Mouse (Mus musculus): ENCODE results near the gene Rpgrip1l. TPM values are rescaled to one million over a fixed set of nuclear protein-coding genes. Genes with fewer than 3 reads are reported as not detected.

Gene Rpgrip1l
- 2.6 and 2.7 TPM in 2 replicates for polyA plus RNA-seq (2015; fragmentation: Nextera tagmentation; extraction: Ambion mirVana)

DNA sequence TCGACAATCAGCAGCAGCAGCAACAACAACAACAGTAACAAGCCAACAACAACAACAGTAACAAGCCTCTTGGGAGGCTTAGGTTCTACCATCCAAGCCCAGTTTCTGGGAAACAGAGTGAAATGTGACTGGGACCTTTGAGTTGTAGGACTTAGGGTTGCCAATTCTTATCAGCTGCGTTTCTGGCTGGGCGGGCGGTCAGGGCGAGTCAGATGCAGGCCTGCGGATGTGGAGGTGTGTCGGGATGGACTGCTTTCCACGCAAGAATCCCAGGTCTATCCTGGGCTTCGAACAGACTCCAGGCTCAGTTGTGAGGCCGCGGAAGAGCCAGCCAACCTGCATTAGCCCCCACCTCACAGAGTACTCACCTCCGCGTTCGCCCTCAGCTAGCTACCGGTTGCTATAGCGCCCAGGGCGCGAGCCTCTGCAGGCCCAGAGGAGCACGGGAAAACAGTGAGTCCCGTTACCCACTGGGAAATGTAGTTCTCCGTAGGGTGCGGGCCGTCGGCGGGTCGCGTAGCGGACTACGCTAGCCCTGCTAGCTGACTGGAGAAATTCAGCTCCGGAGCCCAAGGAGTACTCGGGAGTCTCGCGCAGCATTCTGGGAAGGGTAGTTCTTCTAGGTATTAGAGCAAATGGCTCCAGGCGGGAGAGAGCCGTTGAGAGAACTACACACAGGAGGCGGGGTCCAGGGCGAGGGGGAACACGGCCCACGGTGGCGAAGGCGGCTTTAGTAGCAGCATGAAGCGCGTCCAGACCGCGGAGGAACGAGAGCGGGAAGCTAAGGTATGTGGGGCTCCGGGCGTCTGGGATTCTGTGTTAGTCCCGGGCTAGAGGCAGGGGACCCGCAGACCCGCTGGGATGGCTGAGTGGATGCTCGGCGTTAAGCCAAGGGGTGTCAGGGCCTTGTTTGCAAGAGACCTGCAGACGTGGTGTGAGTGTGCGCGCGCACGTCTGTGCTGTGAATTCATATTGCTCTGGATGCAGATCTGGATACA lies at the start of gene Rpgrip1l, which contains the start of gene Fto:
TSS of gene Rpgrip1l (minus strand) at position 428 of the 998 bp plus-strand sequence.
TSS of gene Fto (plus strand) at position 691 of the 998 bp plus-strand sequence.
- Histone ChIP-seq H3K27me3 (replicated peaks; ENCODE audit: control insufficient read depth, insufficient read depth, low read length) (no peaks in the 10 kb centered on the region), H3K4me3 (ENCODE audit: low read depth, low read length) (peak within 1 kb of the TSS; percentile 70), H3K36me3 (ENCODE audit: control insufficient read depth, insufficient read depth) (no peaks in the 10 kb centered on the region), H3K4me1 (replicated peaks; ENCODE audit: control insufficient read depth, insufficient read depth, low read length) (no peaks in the 10 kb centered on the region), H3K27ac (ENCODE audit: low read depth, low read length) (peak within 1 kb of the TSS; percentile 47; the same call in 1 of the 2 replicates), H3K9ac (ENCODE audit: low read depth, low read length) (peak within 1 kb of the TSS; percentile 71), H3K4me2 (replicated peaks; ENCODE audit: low read depth) (peak within 1 kb of the TSS; percentile 75), H3K9me3 (ENCODE audit: control insufficient read depth) (no peaks in the 10 kb centered on the region)
- TF ChIP-seq CTCF (IDR thresholded peaks at IDR 0.05; ENCODE audit: low read depth): no peak
- peak; percentile 100 for ATAC-seq
- WGBS: 1% methylated on average over 59 of the region's 59 CpGs

DNA sequence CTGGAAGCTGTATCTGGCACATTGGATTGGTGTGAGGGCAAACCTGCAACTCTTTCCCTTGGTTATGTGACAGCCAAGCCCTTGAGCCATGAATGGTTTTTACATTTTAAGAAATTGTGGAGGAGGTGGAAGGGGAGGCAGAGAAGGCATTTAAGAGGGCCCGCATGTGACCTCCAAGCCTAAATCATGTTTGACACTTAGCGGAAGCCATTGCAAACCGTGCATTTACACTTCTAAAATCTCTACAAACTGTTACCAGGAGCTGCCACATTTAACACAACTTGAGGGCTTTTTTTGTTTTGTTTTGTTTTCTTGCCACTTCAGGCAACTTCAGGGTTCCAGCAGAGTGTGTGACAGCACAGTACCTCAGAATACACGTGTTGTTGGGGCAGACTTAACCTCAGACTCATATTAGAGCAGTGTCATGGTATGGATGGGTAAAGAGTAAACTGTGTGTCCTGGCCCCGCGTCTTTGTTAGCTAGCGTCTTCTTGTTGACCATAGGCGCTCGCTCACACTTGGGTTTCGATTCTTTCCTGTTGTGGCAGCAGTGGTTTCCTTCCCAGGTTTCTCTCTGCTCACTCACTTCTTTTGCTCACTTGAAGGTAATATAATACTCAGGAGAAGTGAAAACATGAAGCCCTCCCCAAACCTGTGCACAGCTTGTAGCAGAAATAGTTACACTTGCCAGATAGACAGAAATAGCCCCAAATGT lies 47.7 kb upstream of the Rpgrip1l start:
- Histone ChIP-seq H3K4me3 (ENCODE audit: low read depth, low read length) (no peak overlapping the region), H3K4me2 (replicated peaks; ENCODE audit: low read depth) (no peak overlapping the region), H3K9ac (ENCODE audit: low read depth, low read length) (no peak overlapping the region), H3K36me3 (ENCODE audit: control insufficient read depth, insufficient read depth) (no peaks in the 10 kb centered on the region), H3K27me3 (replicated peaks; ENCODE audit: control insufficient read depth, insufficient read depth, low read length) (no peaks in the 10 kb centered on the region), H3K9me3 (ENCODE audit: control insufficient read depth) (no peaks in the 10 kb centered on the region), H3K27ac (ENCODE audit: low read depth, low read length) (no peak overlapping the region), H3K4me1 (replicated peaks; ENCODE audit: control insufficient read depth, insufficient read depth, low read length) (no peaks in the 10 kb centered on the region)
- WGBS: 88% methylated on average over 10 of the region's 10 CpGs
- TF ChIP-seq CTCF (IDR thresholded peaks at IDR 0.05; ENCODE audit: low read depth): no peak
- ATAC-seq: no peak

DNA sequence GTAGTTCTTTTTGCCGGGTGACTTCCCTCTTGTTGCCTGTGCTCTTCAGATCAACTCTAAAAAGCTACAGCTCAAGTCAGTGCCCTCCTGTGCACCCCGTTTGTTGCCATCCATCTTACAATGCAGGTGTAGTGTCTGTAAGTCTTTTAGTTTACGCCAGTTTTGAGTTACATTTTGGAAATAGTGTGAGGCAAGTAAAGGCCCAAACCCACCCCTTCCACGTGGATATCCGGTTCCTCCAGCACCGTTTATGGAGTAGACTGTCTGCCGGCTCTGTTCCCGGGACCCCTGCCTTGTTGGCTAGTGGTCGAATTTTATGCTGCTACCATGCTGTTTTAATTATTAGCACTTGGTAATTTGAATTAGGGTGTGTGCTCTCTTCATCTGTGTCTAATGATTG lies 46.4 kb upstream of the Rpgrip1l start:
- Histone ChIP-seq H3K4me3 (ENCODE audit: low read depth, low read length) (no peak overlapping the region), H3K27me3 (replicated peaks; ENCODE audit: control insufficient read depth, insufficient read depth, low read length) (no peaks in the 10 kb centered on the region), H3K9ac (ENCODE audit: low read depth, low read length) (no peak overlapping the region), H3K9me3 (ENCODE audit: control insufficient read depth) (no peaks in the 10 kb centered on the region), H3K4me1 (replicated peaks; ENCODE audit: control insufficient read depth, insufficient read depth, low read length) (no peaks in the 10 kb centered on the region), H3K27ac (ENCODE audit: low read depth, low read length) (no peak overlapping the region), H3K36me3 (ENCODE audit: control insufficient read depth, insufficient read depth) (no peaks in the 10 kb centered on the region), H3K4me2 (replicated peaks; ENCODE audit: low read depth) (no peak overlapping the region)
- no peak for TF ChIP-seq CTCF (IDR thresholded peaks at IDR 0.05; ENCODE audit: low read depth)
- 89% methylated on average over 9 of the region's 9 CpGs for WGBS
- ATAC-seq: no peak

DNA sequence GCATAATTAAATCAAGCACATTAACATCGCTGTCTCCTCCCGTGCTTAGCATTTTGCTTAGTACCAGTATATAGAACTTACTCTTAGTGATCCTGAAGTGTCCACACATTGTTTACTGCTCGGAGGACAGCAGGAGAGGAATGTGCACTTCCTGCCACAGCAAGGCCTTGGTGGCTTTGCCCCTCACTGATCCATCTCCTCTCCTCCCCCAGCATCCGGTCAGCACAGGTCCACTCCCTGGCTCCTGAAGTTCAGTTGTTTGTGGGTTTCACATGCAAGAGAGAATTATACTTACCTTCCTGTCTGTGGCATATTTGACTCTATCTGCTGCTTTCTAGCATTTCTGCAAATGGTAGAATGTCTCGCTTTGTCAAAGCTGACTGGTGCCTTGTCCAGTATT lies 45.0 kb upstream of the Rpgrip1l start:
- Histone ChIP-seq H3K9ac (ENCODE audit: low read depth, low read length) (no peak overlapping the region), H3K4me3 (ENCODE audit: low read depth, low read length) (no peak overlapping the region), H3K4me2 (replicated peaks; ENCODE audit: low read depth) (no peak overlapping the region), H3K36me3 (ENCODE audit: control insufficient read depth, insufficient read depth) (no peaks in the 10 kb centered on the region), H3K4me1 (replicated peaks; ENCODE audit: control insufficient read depth, insufficient read depth, low read length) (no peaks in the 10 kb centered on the region), H3K9me3 (ENCODE audit: control insufficient read depth) (no peaks in the 10 kb centered on the region), H3K27me3 (replicated peaks; ENCODE audit: control insufficient read depth, insufficient read depth, low read length) (no peaks in the 10 kb centered on the region), H3K27ac (ENCODE audit: low read depth, low read length) (no peak overlapping the region)
- TF ChIP-seq CTCF (IDR thresholded peaks at IDR 0.05; ENCODE audit: low read depth): no peak
- WGBS: 79% methylated on average over 5 of the region's 5 CpGs
- ATAC-seq: no peak

DNA sequence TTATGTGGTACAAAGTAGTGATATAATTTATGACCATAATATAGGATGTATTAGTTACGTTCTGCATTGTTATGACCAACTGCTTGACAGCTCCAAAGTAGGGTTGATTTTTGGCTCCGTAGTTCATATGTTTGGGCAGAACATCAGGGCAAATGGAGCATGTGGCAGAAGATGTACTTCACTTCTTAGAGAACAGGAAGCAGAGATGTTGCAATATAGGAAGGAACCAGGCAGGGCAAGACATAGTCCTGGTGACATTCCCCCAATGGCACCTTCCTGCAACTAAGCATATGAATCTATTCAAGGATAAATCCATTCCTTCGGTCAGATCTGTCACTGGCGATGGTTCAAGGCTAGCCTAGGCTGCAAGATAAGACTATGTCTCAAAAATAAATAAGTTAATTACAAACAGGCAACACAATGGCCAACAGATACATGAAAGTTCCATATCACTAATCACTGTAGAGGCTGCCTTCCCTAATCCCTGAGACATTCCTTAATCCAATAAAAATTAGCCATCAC lies 44.5 kb upstream of the Rpgrip1l start:
- no peak overlapping the region for H3K27ac ChIP-seq (ENCODE audit: low read depth, low read length)
- H3K9me3 ChIP-seq (ENCODE audit: control insufficient read depth): no peaks in the 10 kb centered on the region
- H3K27me3 ChIP-seq (replicated peaks; ENCODE audit: control insufficient read depth, insufficient read depth, low read length): no peaks in the 10 kb centered on the region
- H3K4me1 ChIP-seq (replicated peaks; ENCODE audit: control insufficient read depth, insufficient read depth, low read length): no peaks in the 10 kb centered on the region
- H3K9ac ChIP-seq (ENCODE audit: low read depth, low read length): no peak overlapping the region
- H3K36me3 ChIP-seq (ENCODE audit: control insufficient read depth, insufficient read depth): no peaks in the 10 kb centered on the region
- H3K4me3 ChIP-seq (ENCODE audit: low read depth, low read length): no peak overlapping the region
- no peak for TF ChIP-seq CTCF (IDR thresholded peaks at IDR 0.05; ENCODE audit: low read depth)
- 86% methylated on average over 4 of the region's 4 CpGs for WGBS
- no peak overlapping the region for H3K4me2 ChIP-seq (replicated peaks; ENCODE audit: low read depth)
- no peak for ATAC-seq
